Mouse (Mus musculus) forebrain, embryonic 10.5 days (tissue): ENCODE data around the gene Mvb12b. TPM values are rescaled to one million over a fixed set of nuclear protein-coding genes. Genes with fewer than 3 reads are reported as not detected.
A peak's percentile ranks its signal among the peaks of the same experiment; 100 is the strongest.

Experiments used
- DNase-seq: peaks from one replicate; pipeline ENCODE4 v3.0.0-alpha.2; 2017; ENCODE audit warnings: low spot score; ENCODE audit errors: extremely low spot score
- H3K27ac ChIP-seq: fragments of 300-500 bp; sonication (generic); 2 replicates; pipeline ENCODE4 v1.5.1; 2016; ENCODE audit warnings: mild to moderate bottlenecking
- H3K27me3 ChIP-seq: fragments of 300-500 bp; sonication (generic); 2 replicates; pipeline ENCODE4 v1.6.1; 2016; ENCODE audit warnings: mild to moderate bottlenecking; ENCODE audit not compliant: poor library complexity, severe bottlenecking
- H3K36me3 ChIP-seq: fragments of 300-500 bp; sonication (generic); replicated peaks from 2 replicates; pipeline ENCODE4 v1.6.1; 2016; ENCODE audit warnings: mild to moderate bottlenecking, moderate library complexity
- H3K4me1 ChIP-seq: fragments of 300-500 bp; sonication (generic); 2 replicates; pipeline ENCODE4 v1.6.1; 2016
- H3K4me3 ChIP-seq: fragments of 300-500 bp; sonication (generic); 2 replicates; pipeline ENCODE4 v1.5.1; 2016; ENCODE audit warnings: mild to moderate bottlenecking, moderate library complexity
- H3K9me3 ChIP-seq: fragments of 300-500 bp; sonication (generic); 2 replicates; pipeline ENCODE4 v1.6.1; 2016; ENCODE audit warnings: mild to moderate bottlenecking, moderate library complexity
- WGBS: fragments of 180-500 bp; shearing (Covaris S2); methylation state at CpG from one replicate; pipeline ENCODE4 v1.1.7; 2016; 5-methylcytosine and 5-hydroxymethylcytosine counted together
- polyA plus RNA-seq: library from polyadenylated mRNA; unstranded; fragments of >200 nt; fragmentation: Nextera tagmentation; extraction: Ambion mirVana; gene quantifications from 2 replicates; pipeline ENCODE4 v1.2.1, GENCODE M21; 2016

Gene Mvb12b
- polyA plus RNA-seq, 1 experiment from 2014 or later: 15.8 TPM

DNA sequence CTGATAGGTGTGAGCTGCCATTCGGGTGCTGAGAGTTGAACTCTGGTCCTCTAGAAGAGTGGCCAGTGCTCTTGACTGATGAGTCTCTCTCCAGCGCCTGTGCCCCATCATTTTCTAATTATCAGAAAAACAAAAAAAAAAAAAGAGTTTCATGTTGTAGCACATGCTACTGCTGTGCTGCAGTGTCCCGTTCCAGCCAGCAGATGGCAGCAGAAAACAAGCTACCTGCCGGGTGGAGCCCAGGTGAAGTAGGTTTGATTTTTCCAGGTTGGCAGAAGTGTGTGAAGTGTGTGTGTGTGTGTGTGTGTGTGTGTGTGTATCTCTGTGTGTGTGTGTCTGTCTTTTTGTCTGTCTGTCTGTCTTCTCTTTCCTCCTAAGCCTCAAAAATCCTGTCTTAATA lies 205.5 kb downstream of the Mvb12b start:
- no peak overlapping the region for H3K27ac ChIP-seq
- peaks cover 83% of the 10 kb centered on the region for H3K27me3 ChIP-seq
- WGBS: 14% methylated on average over 4 of the region's 4 CpGs
- H3K4me1 ChIP-seq: peaks cover 22% of the 10 kb centered on the region
- H3K9me3 ChIP-seq: peaks cover 2% of the 10 kb centered on the region
- DNase-seq: peak; percentile 73
- H3K36me3 ChIP-seq: no peaks in the 10 kb centered on the region
- no peak overlapping the region for H3K4me3 ChIP-seq

Other genes starting within 250 kb of the Mvb12b start
- gene Lmx1b, start 247.4 kb downstream of the Mvb12b start, polyA plus RNA-seq: 1.3 and 1.5 TPM in 2 replicates